Mouse (Mus musculus) heart, adult 8-10 months (tissue): ENCODE data around the gene Cmtm4. TPM values are rescaled to one million over a fixed set of nuclear protein-coding genes. Genes with fewer than 3 reads are reported as not detected.

Experiments
- DNase-seq: peaks from one replicate; pipeline ENCODE4 v3.0.0; 2022; ENCODE audit warnings: low spot score
- total RNA-seq, 4 experiments: library from RNA; stranded (reverse); gene quantifications; 2 replicates each; pipeline ENCODE4 v1.2.4; 2022

Gene Cmtm4
- total RNA-seq: 10 to 100 TPM; 10.7 to 11.8 (median 11.0) TPM

GRCm38 (mm10) chr8:104395703-104396357 lies at the start of gene Cmtm4:
TSS of gene Cmtm4 (minus strand) at chr8:104395807.
- peak; percentile 32 for DNase-seq

DNA sequence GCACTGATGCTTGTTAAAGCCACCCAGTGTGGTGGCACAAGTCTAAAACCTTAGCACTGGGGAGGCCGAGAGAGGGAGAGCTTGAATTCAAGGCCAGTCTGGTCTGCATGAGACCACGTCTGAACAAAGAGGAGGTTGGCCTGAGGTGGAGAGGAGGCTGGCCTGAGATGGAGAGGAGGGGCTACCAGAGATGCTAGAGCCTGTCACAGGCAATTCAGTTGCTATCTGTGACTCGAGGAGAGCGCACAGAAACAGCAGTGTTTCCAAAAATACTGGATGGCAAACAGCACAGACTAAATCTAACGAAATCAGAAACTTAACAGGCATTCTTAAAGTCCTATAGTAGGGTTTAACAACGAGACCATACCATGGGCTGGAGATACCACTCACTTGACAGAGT lies 49.6 kb upstream of the Cmtm4 start:
- DNase-seq: no peak

DNA sequence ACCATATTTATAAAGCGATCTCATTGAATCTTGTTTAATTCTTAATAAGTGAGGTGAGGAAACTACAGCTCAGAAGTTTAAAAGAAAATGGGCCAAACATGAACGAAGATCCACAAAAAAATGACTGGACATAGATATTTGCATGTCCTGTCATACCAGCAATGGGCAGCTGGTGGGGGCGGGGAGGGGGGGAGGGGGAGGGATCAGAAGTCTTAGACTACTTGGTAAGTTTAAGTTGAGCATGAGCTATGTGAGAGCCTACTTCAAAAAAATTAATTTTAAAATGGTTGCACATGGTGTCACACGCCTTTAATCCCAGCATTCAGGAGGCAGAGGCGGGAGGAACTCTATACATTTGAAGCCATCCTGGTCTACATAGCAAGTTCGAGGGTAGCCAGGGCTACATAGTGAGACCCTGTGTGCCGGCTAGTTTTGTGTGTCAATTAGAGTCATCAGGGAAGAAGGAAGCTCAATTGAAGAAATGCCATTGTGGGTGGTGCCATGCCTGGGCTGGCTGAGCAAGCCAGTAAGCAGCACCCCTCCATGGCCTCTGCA lies 47.6 kb upstream of the Cmtm4 start:
- DNase-seq: no peak

DNA sequence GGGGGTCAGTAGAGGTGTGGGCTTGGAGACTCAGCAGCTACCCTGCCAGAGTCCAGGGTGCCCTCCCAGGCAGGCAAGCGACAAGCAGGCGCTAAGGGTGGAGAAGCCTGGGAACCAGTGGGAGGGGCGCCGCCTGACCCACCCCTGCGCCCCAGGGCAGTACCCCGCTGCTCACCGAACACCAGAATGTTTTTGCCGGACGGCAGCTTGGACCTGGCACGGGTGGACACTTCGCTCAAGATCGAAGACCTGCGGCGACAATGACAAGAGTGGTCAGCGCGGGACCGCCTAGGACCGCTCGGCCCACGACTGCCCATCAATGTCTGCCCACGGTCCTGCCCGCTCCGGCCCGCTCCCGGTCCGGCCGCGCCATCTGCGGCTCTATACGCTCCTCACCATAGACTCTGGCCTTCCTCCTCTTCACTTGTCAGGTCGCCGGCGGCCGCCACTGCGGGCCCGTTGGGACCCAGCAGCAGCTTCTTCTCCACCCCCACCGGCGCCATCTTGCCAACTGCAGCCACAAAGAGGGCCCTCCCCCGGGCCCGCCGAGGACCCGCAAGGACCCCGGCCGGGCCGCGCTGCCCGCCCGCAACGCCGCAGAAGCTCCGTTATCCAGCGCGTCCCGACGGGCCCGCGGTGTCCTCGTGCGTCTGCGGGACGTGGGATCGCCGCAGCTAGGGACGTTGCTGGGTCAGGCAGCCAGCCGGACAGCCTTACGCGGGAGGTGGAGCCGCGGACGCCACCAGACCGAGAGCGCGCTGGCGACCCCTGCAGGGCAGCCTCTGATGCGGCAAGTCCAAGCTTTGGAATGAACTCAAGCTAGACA lies 46.9 kb upstream of the Cmtm4 start, which contains the start of gene Dync1li2:
TSS of gene Dync1li2 (minus strand) at position 749 of the 826 bp plus-strand sequence.
- peak; percentile 89 for DNase-seq

DNA sequence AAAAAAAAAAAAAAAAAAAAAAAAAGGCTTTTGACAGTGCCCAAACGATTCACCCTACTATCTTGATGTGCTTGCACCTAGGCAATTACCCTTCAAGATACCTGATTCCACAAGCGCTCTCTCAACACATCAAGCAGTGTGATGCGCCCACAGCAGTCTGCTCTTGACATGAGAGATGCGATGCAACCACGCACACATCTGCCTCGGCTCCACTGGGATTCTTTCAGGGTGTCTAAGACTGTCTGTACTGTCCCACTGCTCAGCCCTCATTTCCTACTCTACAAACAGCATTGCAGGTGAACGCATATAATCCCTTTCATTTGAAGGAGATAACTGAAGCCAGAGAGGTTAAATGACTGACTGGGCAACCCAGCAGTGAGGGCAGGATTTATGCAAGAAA lies 46.0 kb upstream of the Cmtm4 start:
- no peak for DNase-seq

DNA sequence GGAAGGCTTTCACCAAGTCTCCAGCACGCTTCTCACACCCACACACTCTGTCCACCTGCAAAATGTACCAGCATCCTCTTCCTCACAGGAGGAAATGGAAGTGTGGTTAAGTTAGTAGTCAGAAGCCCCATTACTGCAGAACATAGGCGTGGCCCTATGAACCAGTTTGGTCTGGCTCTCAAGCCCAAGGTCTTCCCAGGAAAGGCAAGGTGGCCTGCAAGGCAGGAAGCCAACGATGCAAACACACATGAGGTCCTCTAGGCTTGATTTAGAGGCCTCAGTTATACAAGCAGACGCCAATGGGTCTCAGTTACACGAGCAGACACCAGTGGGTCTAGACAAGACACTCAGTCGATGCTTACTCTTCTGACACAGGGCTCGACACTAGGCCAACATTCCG lies 43.9 kb upstream of the Cmtm4 start:
- no peak for DNase-seq

GRCm38 (mm10) chr8:104437494-104438135 lies 42.0 kb upstream of the Cmtm4 start:
- no peak for DNase-seq

DNA sequence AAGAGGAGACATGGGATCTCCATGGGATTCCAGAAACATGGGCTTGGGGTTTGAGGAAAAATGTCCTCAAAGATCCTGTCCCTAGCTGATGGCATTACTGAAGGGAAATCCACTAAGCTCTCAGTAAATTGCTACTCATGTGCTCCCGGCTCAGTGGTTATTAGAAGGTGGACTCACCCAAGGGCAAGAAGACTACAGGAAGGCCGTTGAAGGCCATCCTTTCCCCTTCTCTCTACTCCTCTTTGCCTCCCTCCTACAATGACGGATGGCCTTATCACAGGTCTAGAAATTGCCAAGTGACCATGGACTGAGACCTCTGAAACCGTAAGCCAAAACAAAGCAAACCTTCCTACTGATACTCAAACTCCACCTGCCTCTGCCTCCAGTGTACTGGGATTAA lies 41.0 kb upstream of the Cmtm4 start:
- no peak for DNase-seq

GRCm38 (mm10) chr8:104436038-104436437 lies 40.4 kb upstream of the Cmtm4 start:
- DNase-seq: peak; percentile 97

- DNase-seq: no peak
These were observed 39.3 kb upstream of the Cmtm4 start for GRCm38 (mm10) chr8:104434826-104435354.

- DNase-seq: no peak
These were observed 38.7 kb upstream of the Cmtm4 start for GRCm38 (mm10) chr8:104434275-104434674.

DNA sequence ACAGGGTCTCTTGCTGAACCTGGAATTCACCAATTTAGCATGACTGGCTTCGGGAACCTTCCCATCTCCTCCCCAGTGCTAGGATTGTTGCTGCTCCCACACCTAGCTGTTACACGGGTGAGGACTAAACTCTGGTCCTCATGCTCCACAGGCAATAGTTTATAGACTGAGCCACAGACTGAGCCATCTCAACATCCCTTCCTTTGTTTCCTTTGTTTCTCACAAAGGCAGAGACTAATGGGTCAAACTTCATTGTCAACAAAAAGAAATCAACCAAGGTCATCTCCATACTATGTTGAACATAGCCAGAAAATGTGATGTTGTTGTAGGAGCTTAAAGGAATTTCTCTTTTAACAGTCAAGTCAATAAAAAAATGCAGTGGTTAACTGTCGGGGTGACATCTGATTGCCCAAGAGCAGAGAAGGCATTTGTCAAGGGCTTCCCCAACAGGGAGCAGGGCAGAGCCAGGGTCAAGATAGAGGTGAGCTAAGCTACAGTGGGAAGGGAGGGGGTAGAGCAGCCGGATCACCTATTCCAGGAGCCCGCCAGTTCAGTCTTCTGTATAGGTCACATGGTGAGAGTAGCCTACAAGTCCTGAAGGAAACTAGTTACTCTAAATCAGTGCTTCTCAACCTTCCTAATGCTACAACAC lies 37.7 kb upstream of the Cmtm4 start:
- DNase-seq: no peak

- DNase-seq: no peak
These were observed 37.0 kb upstream of the Cmtm4 start for GRCm38 (mm10) chr8:104432656-104433055.

- DNase-seq: no peak
These were observed 34.6 kb upstream of the Cmtm4 start for GRCm38 (mm10) chr8:104430230-104430629.

- DNase-seq: no peak
These were observed 32.1 kb upstream of the Cmtm4 start for GRCm38 (mm10) chr8:104427703-104428102.

DNA sequence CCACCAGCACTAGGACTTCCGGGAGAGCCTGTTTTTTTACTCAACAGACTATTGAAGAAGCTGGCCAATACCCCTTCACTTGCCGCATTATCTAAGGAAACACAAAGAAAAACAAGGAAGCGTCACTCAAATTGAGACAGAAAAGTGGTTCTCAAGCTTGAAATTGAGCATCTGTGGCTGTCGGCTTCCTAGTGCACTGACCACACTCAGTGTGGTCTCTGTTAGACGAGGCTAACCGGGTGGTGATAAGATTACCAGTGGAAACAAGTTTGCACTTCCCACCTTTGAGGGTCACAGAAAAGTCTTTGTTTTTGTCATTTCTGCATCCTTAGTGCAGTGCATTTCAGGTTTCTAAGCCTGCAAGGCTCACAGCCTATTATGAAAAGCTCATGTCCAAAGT lies 26.7 kb upstream of the Cmtm4 start:
- no peak for DNase-seq

- DNase-seq: no peak
These were observed 20.4 kb upstream of the Cmtm4 start for GRCm38 (mm10) chr8:104416022-104416421.

DNA sequence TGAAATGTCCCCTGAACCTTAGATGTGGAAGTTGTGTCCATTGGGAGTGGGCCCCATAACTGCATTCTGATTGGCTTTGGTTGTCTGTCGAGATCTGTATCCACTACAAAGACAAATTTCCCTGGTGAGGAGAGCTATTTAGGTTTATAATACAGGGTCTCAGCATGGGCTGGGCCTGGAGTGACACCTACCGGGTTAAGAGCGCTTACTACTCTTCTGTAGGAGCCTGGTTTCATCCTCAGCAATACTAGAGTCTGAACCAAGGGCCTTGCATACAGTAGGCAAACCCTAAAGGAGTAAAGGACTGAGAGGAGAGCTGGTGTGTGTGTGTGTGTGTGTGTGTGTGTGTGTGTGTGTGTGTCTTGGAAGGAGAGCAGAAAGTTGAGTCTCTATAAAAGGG lies 18.6 kb upstream of the Cmtm4 start:
- DNase-seq: no peak

- DNase-seq: no peak
These were observed 18.2 kb upstream of the Cmtm4 start for GRCm38 (mm10) chr8:104413770-104414169.

DNA sequence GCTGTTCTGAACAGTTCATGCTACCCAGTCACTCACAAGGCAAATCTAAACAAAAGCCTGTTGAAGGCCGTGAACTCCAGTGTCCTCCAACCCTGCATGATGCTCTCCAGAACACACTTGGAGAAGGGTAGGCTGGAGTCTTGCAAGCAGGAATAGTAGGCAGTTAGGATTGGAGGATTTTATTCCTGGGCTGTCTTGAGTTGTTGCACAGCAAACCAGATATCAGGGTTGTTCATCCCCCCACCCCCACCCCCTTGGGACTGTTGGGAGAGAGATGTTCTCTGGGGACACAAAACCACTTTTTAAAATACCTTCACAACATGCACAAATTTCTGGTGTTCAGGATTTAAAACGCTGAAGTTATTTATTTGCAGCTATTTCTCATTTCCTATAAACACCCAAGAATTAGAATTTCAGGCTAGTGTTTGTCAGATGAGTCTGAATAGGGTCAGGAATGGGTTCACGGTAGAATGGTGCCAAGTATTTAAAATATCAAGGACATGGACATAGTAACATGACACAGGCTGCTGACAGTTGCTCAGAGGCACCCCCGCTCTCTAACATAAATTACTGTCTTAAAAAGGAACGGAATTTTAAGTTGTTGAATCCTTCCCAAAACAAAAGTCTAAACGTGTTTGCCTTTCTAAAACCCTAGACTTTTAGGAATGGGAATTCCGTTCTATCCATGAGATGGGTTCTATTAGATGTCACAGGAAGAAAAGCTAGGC lies 17.4 kb upstream of the Cmtm4 start:
- DNase-seq: no peak

GRCm38 (mm10) chr8:104411972-104412371 lies 16.4 kb upstream of the Cmtm4 start:
- DNase-seq: no peak
